Mouse (Mus musculus) limb, embryonic 12.5 days (tissue): ENCODE measurements around the gene Dnah10. TPM values are rescaled to one million over a fixed set of nuclear protein-coding genes. Genes with fewer than 3 reads are reported as not detected.

Experiments
- ATAC-seq: fragments of 200-750 bp; cut with Nextera tagmentation; 2 replicates; pipeline ENCODE4 v1.8.0; 2017; ENCODE audit warnings: low read depth, moderate TSS enrichment; ENCODE audit not compliant: insufficient number of reproducible peaks, insufficient read depth, low FRiP score, low TSS enrichment
- H3K27ac ChIP-seq: fragments of 300-500 bp; sonication (generic); 2 replicates; pipeline ENCODE4 v1.5.1; 2016; ENCODE audit warnings: mild to moderate bottlenecking, moderate library complexity
- H3K27me3 ChIP-seq: fragments of 300-500 bp; sonication (generic); 2 replicates; pipeline ENCODE4 v1.6.1; 2016; ENCODE audit warnings: mild to moderate bottlenecking, moderate library complexity
- H3K36me3 ChIP-seq: fragments of 300-500 bp; sonication (generic); 2 replicates; pipeline ENCODE4 v1.6.1; 2016; ENCODE audit warnings: mild to moderate bottlenecking, moderate library complexity
- H3K4me1 ChIP-seq: fragments of 300-500 bp; sonication (generic); replicated peaks from 2 replicates; pipeline ENCODE4 v1.6.1; 2016
- H3K4me2 ChIP-seq: fragments of 300-500 bp; sonication (generic); 2 replicates; pipeline ENCODE4 v1.6.1; 2016; ENCODE audit warnings: mild to moderate bottlenecking, moderate library complexity
- H3K4me3 ChIP-seq: fragments of 300-500 bp; sonication (generic); replicated peaks from 2 replicates; pipeline ENCODE4 v1.5.1; 2016; ENCODE audit warnings: mild to moderate bottlenecking
- H3K9ac ChIP-seq: fragments of 300-500 bp; sonication (generic); replicated peaks from 2 replicates; pipeline ENCODE4 v1.6.1; 2016; ENCODE audit warnings: mild to moderate bottlenecking, moderate library complexity
- H3K9me3 ChIP-seq: fragments of 300-500 bp; sonication (generic); 2 replicates; pipeline ENCODE4 v1.6.1; 2016; ENCODE audit warnings: mild to moderate bottlenecking, moderate library complexity
- WGBS: fragments of 180-500 bp; shearing (Covaris S2); methylation state at CpG from one replicate; pipeline ENCODE4 v1.1.7; 2016; 5-methylcytosine and 5-hydroxymethylcytosine counted together
- polyA plus RNA-seq: library from polyadenylated mRNA; unstranded; fragments of >200 nt; fragmentation: Nextera tagmentation; extraction: Ambion mirVana; gene quantifications from 2 replicates; pipeline ENCODE4 v1.2.1, GENCODE M21; 2016

Gene Dnah10
- 0.04 and 0.09 TPM in 2 replicates for polyA plus RNA-seq

DNA sequence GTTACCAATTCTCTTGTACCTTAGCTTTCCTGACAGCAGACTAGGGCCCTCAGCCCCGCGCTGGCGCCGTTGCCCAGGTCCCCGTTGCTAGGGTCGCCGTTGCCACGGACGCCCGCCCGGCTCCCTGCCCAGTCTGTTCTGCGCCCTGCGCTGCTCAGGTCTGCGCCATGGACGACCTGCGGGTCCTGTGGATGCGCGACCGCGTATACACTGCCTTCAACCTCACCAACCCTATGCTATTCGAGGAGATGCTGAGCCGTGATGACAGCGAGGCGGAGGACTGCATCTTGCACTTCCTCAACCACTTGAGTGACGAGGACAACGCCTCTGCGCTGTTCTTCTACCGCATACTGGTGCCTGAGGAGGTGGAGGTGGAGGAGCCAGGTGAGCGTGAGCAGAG lies at the start of gene Dnah10:
Dnah10 (plus strand) TSS at position 89 of the 400 bp plus-strand sequence.
- no peak for ATAC-seq
- H3K27me3 ChIP-seq = peaks cover 20% of the 10 kb centered on the region; the same call in 1 of the 2 replicates
- no peaks in the 10 kb centered on the region for H3K9me3 ChIP-seq
- H3K4me1 ChIP-seq = 0 out of 2 replicates have a peak, but pooled peaks cover 6% of the 10 kb centered on the region
- 12% methylated on average over 29 of the region's 29 CpGs for WGBS
- H3K4me2 ChIP-seq = peak within 1 kb of the TSS; percentile 31
- 0 out of 2 replicates have a peak within 1 kb of the TSS, but pooled peaks have one; percentile 9 for H3K9ac ChIP-seq
- H3K4me3 ChIP-seq = no peak within 1 kb of the TSS
- peaks cover 40% of the 10 kb centered on the region for H3K36me3 ChIP-seq
- H3K27ac ChIP-seq = no peak within 1 kb of the TSS

DNA sequence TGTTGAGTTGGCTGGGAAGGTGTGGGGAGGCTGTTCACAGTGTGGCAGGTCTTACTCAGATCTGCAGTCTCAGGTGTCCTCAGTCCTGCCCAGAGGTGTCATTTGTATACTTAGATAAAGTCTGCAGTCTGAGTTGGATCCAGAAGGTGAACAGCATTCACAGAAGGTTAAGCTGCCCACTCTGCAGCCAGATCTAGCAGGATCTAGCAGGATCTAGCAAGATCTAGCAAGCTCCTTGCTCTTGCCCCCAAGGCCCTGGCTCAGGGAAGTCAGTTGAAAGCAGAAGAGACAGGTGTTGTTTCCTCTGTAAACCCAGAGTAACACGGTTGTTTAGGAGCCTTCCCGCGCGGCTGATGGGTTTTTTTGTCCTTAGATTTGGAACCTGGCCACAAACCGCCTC lies 11.1 kb upstream of the Dnah10 start:
- no peak overlapping the region for H3K4me3 ChIP-seq
- H3K9me3 ChIP-seq = no peaks in the 10 kb centered on the region
- no peak overlapping the region for H3K4me2 ChIP-seq
- no peaks in the 10 kb centered on the region for H3K27me3 ChIP-seq
- peaks cover 84% of the 10 kb centered on the region for H3K36me3 ChIP-seq
- no peak for ATAC-seq
- no peak overlapping the region for H3K27ac ChIP-seq
- H3K9ac ChIP-seq = 0 out of 2 replicates have a peak overlapping the region, but pooled peaks have one; percentile 12
- WGBS = 89% methylated on average over 5 of the region's 5 CpGs
- no peaks in the 10 kb centered on the region for H3K4me1 ChIP-seq

DNA sequence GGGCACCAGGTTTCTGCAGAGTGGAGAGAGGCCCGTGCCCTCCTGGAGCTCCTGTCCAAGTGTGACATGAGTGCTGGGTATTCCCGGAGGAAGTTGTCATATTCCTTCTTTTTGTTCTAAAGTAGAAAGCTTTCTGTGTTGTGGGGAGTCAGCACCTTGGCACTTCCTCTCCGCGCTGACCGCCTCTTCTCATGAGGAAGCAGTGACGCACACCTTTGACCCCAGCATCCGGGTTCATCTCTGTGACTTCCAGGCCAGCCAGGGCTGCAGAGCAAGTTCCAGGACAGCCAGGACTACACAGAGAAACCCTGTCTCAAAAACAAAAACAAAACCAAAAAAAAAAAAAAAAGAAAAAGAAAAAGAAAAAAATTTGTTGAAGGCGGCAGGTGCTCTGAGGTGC lies 9.8 kb upstream of the Dnah10 start:
- Histone ChIP-seq H3K4me3 (no peak overlapping the region), H3K4me1 (no peaks in the 10 kb centered on the region), H3K27ac (no peak overlapping the region), H3K9ac (no peak overlapping the region), H3K36me3 (peaks cover 97% of the 10 kb centered on the region), H3K4me2 (no peak overlapping the region), H3K9me3 (no peaks in the 10 kb centered on the region), H3K27me3 (no peaks in the 10 kb centered on the region)
- WGBS = 91% methylated on average over 8 of the region's 8 CpGs
- no peak for ATAC-seq

DNA sequence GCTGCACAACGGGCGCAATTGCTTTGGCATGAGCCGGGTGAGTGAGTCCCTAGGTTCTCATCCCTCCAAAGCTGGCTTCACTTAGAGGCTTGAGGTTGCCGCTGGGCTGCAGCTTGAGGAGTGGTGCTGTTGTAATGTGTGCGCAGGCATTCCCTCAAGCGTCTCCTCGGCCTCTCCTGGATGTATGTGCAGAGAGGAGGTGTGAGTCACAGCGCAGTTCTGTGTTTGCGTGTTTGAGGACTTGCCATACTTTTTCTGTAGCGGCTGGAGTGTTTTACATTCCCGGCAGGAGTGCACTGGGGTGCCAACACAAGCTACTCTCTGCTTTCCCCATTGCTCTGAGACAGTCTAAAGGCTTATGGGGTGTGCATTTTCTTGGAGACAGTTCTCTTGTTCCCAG lies 6.9 kb upstream of the Dnah10 start:
- no peaks in the 10 kb centered on the region for H3K9me3 ChIP-seq
- ATAC-seq = no peak
- no peak overlapping the region for H3K27ac ChIP-seq
- H3K9ac ChIP-seq = no peak overlapping the region
- H3K4me1 ChIP-seq = no peaks in the 10 kb centered on the region
- no peak overlapping the region for H3K4me3 ChIP-seq
- no peak overlapping the region for H3K4me2 ChIP-seq
- 95% methylated on average over 11 of the region's 11 CpGs for WGBS
- H3K27me3 ChIP-seq = no peaks in the 10 kb centered on the region
- H3K36me3 ChIP-seq = peaks cover 98% of the 10 kb centered on the region

DNA sequence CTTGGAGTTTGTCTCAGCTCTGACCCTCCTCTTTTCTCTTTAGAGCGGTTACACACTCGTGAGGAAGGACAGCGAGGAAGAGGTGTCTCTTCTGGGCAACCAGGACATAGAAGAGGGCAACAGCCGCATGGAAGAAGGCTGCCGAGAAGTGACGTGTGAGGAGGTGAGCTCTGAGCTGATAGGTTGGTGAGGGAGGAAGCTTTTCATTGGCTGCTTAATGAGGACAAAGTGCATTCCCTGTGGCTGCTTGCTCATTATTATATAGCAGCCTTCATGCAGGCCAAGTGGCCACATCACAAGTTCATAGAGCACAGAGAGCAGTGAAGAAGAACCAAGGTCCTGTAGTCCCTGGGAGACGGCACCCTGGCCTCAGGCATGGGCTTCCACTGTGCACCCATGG lies 6.5 kb upstream of the Dnah10 start:
- 88% methylated on average over 7 of the region's 7 CpGs for WGBS

DNA sequence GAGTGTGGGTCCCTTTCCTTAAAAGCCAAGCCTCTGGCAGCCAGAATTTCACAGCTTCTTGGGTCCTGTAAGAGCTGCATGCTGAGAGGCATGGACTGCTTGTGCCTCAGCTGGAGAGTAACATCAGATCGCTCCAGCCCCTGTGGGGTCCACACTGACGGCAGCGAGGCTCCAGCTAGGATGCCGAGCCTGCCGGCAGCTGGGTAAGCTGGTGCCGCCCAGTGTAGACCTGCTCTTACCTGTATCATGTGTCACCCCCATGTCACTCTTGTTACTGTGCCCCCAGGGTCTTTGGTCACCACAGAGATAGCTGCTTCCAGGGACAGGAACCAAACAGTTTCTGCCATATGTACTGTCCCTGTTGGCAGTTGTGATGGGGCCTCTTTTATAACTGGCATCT lies 1.8 kb upstream of the Dnah10 start:
- H3K9me3 ChIP-seq = no peaks in the 10 kb centered on the region
- peaks cover 59% of the 10 kb centered on the region for H3K36me3 ChIP-seq
- 92% methylated on average over 6 of the region's 6 CpGs for WGBS

More for the DNA sequence above, 6.5 kb upstream of the Dnah10 start:
- H3K36me3 ChIP-seq = peaks cover 98% of the 10 kb centered on the region
- H3K27ac ChIP-seq = no peak overlapping the region
- no peak overlapping the region for H3K4me2 ChIP-seq
- no peak overlapping the region for H3K9ac ChIP-seq
- no peak for ATAC-seq
- H3K27me3 ChIP-seq = no peaks in the 10 kb centered on the region
- H3K4me3 ChIP-seq = no peak overlapping the region
- no peaks in the 10 kb centered on the region for H3K9me3 ChIP-seq
- no peaks in the 10 kb centered on the region for H3K4me1 ChIP-seq

DNA sequence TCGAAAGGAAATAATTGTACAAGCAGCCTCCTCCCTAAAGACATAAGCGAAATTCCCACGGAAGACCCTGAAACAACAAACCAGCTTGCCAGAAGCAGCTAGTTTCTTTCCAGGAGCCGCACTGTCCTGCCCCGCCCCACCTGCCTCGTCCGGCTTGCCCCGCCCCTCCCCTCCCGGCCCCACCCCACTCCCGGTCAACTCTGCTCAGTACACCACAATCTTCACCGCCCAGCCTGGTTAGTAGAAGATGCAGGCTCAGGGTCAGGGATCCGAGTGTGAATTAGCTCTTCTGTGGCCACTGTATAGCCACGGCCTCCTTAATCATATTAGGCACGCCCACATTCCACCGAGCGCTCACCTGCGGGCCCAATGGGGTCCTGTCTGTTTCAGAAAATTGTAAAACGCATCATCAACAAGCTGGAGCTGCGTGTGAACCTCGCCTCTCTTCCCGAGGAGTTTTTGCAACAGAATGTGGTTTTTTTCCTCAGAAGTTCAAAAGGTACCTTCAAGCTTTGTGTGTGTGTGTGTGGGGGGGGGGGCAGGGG lies 4.8 kb downstream of the Dnah10 start:
- no peak for ATAC-seq
- H3K4me3 ChIP-seq = peak overlapping the region; percentile 31
- 0 out of 2 replicates have a peak, but pooled peaks cover 20% of the 10 kb centered on the region for H3K27me3 ChIP-seq
- H3K36me3 ChIP-seq = no peaks in the 10 kb centered on the region
- 0 out of 2 replicates have a peak, but pooled peaks cover 3% of the 10 kb centered on the region for H3K4me1 ChIP-seq
- no peak overlapping the region for H3K27ac ChIP-seq
- WGBS = 13% methylated on average over 21 of the region's 21 CpGs
- H3K4me2 ChIP-seq = peak overlapping the region; percentile 56
- no peak overlapping the region for H3K9ac ChIP-seq
- no peaks in the 10 kb centered on the region for H3K9me3 ChIP-seq

More for the DNA sequence above, 1.8 kb upstream of the Dnah10 start:
- Histone ChIP-seq H3K4me2 (no peak overlapping the region), H3K27me3 (peaks cover 13% of the 10 kb centered on the region; the same call in 1 of the 2 replicates), H3K9ac (no peak overlapping the region), H3K4me1 (0 out of 2 replicates have a peak, but pooled peaks cover 3% of the 10 kb centered on the region), H3K4me3 (no peak overlapping the region), H3K27ac (no peak overlapping the region)
- ATAC-seq = no peak

DNA sequence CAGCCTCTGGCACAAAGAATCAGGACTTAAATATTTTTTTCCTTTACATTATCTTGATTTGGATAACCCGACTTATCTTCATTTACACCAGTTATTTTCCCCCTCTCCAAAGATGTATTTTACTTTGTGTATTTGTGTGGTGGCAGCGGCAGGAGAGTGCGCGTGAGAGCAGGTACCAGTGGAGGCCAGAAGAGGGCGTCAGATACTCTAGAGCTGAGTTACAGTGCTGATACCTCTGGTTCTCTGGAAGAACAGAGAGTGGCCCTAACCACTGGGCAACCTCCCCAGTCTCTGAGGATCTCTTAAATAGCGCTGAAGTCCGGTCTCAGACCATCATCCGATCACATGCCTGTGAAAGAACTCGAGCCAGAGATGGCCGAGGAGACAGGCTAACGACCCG lies 9.1 kb downstream of the Dnah10 start:
- no peak overlapping the region for H3K4me3 ChIP-seq
- no peak for ATAC-seq
- WGBS = 88% methylated on average over 12 of the region's 12 CpGs
- no peak overlapping the region for H3K27ac ChIP-seq
- no peaks in the 10 kb centered on the region for H3K9me3 ChIP-seq
- no peak overlapping the region for H3K4me2 ChIP-seq
- H3K36me3 ChIP-seq = no peaks in the 10 kb centered on the region
- no peak overlapping the region for H3K9ac ChIP-seq
- 0 out of 2 replicates have a peak, but pooled peaks cover 3% of the 10 kb centered on the region for H3K4me1 ChIP-seq
- 0 out of 2 replicates have a peak, but pooled peaks cover 1% of the 10 kb centered on the region for H3K27me3 ChIP-seq

DNA sequence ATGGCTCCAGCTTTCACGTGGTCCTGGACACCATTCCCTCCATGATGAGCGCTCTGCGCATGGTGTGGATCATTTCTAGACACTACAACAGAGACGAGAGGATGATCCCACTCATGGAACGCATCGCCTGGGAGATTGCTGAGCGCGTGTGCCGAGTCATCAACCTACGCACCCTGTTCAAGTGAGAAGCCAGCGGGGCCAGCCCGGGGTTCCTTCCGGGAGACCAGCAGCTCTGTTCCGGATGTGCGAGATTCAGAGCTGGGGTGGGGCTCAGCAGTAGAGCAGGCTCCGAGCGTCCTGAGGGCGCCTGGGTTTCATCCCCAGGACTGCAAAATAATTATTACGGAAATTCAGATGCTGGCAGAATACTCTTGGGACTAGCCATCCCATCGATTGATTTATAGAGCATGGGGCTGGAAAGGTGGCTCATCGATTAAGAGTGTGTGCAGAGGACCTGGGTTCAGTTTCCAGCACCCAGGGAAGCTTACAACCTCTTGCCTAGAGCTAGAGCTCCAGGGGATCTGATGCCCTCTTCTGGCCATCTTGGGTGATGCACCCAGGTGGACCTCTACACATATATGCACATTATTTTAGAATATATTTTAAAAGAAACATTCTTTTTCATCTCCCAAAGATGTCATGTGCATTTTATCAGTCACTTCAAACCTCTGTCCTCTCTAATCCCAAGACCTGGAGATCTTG lies 17.2 kb downstream of the Dnah10 start:
- WGBS = 96% methylated on average over 21 of the region's 21 CpGs

DNA sequence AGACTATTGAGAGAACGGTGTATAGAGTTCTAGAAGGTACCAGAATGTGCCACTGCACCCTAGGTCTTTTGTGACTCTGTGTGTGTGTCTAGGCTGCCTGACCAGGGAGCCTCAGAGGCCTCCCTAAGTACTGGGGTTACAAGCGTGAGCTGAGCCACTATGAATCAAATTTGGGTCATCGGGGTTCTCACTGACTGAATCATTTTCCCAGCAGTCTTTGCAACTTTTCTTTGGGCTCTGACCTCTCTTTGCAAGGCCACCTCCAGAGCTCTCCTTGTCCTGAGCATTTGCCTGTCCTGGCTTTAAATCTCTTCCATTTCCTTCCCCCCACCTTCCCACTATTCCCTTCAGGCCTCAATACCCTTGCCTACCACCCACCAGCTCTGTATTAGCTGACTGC lies 19.0 kb downstream of the Dnah10 start:
- Histone ChIP-seq H3K36me3 (no peaks in the 10 kb centered on the region), H3K4me3 (no peak overlapping the region), H3K4me2 (no peak overlapping the region), H3K4me1 (no peaks in the 10 kb centered on the region), H3K9me3 (0 out of 2 replicates have a peak, but pooled peaks cover 6% of the 10 kb centered on the region), H3K27me3 (no peaks in the 10 kb centered on the region), H3K27ac (no peak overlapping the region), H3K9ac (no peak overlapping the region)
- ATAC-seq = no peak
- 87% methylated on average over 3 of the region's 3 CpGs for whole genome bisulfite sequencing

More for the DNA sequence above, 17.2 kb downstream of the Dnah10 start:
- H3K9me3 ChIP-seq = 0 out of 2 replicates have a peak, but pooled peaks cover 6% of the 10 kb centered on the region
- no peak overlapping the region for H3K9ac ChIP-seq
- H3K36me3 ChIP-seq = no peaks in the 10 kb centered on the region
- no peak overlapping the region for H3K4me3 ChIP-seq
- H3K4me1 ChIP-seq = no peaks in the 10 kb centered on the region
- H3K27me3 ChIP-seq = no peaks in the 10 kb centered on the region
- H3K27ac ChIP-seq = no peak overlapping the region
- no peak for ATAC-seq
- H3K4me2 ChIP-seq = no peak overlapping the region

DNA sequence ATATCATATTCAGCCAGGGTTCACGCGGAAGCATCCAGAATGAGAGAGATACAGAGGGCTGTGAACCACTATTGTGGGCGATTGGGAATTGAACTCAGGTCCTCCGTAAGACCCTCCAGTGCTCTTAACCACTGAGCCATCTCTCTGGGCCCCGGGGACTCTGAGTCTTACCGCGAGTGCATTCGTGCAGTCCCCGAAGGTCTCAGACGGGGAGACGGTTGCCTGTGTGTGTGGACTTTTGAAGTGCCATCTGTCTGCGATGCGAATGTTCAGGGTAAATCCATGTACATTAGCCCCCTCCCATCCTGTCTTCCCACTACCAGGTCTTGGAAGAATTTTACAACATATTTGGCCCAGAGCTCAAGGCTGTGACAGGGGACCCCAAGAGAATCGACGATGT lies 21.3 kb downstream of the Dnah10 start:
- no peak for ATAC-seq
- WGBS = 92% methylated on average over 15 of the region's 15 CpGs

More for the DNA sequence above, 21.3 kb downstream of the Dnah10 start:
- Histone ChIP-seq H3K4me3 (no peak overlapping the region), H3K4me1 (no peaks in the 10 kb centered on the region), H3K27me3 (no peaks in the 10 kb centered on the region), H3K9ac (no peak overlapping the region), H3K9me3 (0 out of 2 replicates have a peak, but pooled peaks cover 6% of the 10 kb centered on the region), H3K27ac (no peak overlapping the region), H3K4me2 (no peak overlapping the region), H3K36me3 (no peaks in the 10 kb centered on the region)
